Mouse (Mus musculus) brain, embryonic 14.5 days (tissue): ENCODE measurements around the gene Trappc5.

Experiments
- CTCF ChIP-seq: fragments of 200-500 bp; IDR thresholded peaks from 2 replicates; pipeline ENCODE4 v1.5.1; 2012; ENCODE audit warnings: inconsistent platforms, mild to moderate bottlenecking, moderate library complexity, borderline replicate concordance; ENCODE audit not compliant: insufficient read depth, insufficient read length; ENCODE audit errors: extremely low read depth
- POLR2A ChIP-seq: fragments of 200-500 bp; IDR thresholded peaks from 2 replicates; pipeline ENCODE4 v1.6.1; 2012; ENCODE audit warnings: mild to moderate bottlenecking, inconsistent platforms, borderline replicate concordance; ENCODE audit not compliant: poor library complexity, insufficient read depth, insufficient read length, severe bottlenecking; ENCODE audit errors: extremely low read depth

DNA sequence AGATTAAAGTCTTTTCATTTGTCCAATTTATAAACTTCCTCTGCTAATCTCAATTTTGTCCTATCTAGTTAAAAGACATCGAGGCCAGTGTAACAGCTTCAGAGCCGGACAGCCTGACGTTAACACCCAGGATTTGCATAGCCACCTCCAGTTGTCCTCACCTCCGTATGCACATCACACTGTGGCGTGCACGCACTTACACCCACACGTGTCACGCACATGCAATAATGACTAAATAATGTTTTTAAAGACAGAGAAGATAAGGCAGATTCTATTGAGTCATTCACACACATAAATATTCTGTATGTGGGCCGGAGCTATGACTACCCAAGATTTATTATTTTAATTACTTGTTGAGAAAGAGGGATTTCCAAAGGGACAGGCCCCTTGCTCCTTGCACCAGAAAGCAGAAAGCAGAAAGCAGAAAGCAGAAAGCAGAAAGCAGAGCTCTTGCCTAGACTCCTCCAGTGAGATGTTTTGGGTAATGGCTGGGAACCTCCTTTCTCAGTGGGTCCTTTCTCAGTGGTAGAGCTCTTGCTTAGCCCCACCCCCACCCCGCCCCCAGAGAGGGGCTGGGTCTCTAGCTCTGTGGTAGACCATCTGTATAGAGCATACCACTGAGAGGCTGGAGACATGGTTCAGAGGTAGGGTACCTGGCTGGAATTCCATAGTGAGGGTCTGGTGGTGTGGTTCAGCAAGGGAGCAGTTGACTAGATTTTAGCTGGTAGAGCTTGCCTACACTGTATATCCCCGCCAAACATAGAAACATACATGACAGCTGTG lies 21.2 kb upstream of the Trappc5 start:
- TF ChIP-seq CTCF = no peak
- no peak for TF ChIP-seq POLR2A
